Mouse (Mus musculus) bone marrow macrophage, adult 2 months (primary cell): ENCODE measurements around the gene Plxdc2.

Source experiments
- CTCF ChIP-seq: IDR thresholded peaks from 2 replicates; pipeline ENCODE4 v1.5.1; 2012; ENCODE audit warnings: low read depth, mild to moderate bottlenecking, low read length, moderate library complexity
- POLR2A ChIP-seq: IDR thresholded peaks from 2 replicates; pipeline ENCODE4 v1.6.1; 2012; ENCODE audit warnings: mild to moderate bottlenecking, low read depth, low read length, borderline replicate concordance

DNA sequence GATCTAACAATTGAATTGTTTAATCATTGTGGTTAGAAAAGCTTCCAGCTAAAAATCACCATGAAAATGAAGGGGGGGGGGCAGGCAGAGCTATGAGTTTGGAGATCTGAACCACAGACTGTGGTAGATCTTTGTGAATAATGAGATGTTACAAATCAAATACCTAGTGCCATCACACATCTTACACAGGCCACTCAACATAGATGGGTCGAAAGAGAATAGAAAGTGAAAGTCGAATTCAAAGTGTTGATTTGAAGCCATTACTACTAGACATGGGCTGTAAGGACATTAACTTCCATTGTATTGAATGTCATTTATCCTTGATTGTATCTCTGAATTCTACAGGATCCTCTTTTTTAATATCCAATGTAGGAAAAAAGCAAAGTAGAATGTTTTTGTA is 212.2 kb downstream of the Plxdc2 start:
- TF ChIP-seq CTCF (no peak), POLR2A (no peak)
